Mouse (Mus musculus): Measurements from ENCODE around the gene BC004004. TPM values are rescaled to one million over a fixed set of nuclear protein-coding genes. Genes with fewer than 3 reads are reported as not detected.
"Not testable (repeated sequence)": the region's sequence is repeated elsewhere in the genome, so short reads cannot be mapped to it uniquely, and the experiment has no call there.

Gene BC004004
- 100 to 1,000 TPM; 102 to 122 TPM for total RNA-seq (2021)
- long read RNA-seq, experiment 1, full-length matches to known transcripts, result 119 of 150 reads
- long read RNA-seq, experiment 1, partial matches to known transcripts, result 9 of 150 reads
- long read RNA-seq, experiment 1, other reads (novel, unspliced or antisense), result 22 of 150 reads
- long read RNA-seq, experiment 2, full-length matches to known transcripts, result 120 of 156 reads
- long read RNA-seq, experiment 2, partial matches to known transcripts, result 21 of 156 reads
- long read RNA-seq, experiment 2, other reads (novel, unspliced or antisense), result 15 of 156 reads

DNA sequence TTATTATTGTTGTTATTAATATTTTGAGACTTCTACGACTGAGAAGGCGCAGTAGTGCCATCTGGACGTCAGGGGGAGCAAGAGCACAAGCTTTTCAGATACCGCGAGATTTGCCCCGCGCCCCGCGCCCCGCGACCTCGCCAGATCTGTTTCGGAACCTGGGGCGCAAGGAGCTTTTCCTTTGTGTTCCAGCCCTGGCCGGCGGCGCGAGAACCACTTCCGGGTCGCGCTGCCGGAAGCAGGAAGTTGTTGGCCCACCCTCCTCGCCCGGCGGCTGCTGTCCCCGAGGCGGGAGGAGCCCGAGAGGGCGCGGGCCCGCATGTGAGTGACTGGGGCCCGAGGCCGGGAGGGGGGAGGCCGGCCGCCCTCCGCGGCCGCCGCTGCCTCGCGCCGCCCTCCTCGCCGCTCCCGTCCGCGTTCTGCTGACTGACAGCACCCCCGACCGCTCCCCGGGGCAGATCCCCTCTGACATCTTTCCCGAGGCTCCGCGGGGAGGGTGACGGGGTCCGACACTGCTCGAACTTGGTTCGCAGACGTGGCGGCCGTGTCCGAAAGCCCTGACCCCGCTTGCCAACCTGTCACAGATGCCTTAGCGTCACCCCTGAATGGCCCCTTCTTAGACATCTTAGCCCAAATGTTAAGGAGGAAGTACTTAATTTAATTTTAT, at the start of gene BC004004:
Gene BC004004 (plus strand): TSS at position 107 of the 667 bp plus-strand sequence.
- peak; percentile 97 for DNase-seq

DNA sequence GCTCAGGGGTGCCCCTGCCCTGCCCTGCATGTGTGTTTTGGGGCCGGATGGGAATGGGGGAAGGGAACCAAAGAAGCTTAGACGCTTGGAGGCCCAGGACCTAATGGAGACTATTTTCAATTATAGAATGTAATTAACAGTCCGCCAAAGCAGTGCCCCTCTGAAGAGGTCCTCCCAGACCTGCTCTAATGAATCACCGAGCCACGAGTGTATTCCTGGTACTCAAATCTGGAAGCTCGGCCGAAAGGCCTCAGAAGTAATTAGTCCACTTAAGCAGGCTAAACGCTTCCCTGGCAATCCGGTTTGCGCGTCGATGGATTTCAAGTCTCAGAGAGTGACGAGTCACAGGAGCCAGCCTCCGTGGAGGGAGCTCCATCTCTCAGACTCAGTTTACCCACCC, 48.0 kb upstream of the BC004004 start:
- no peak for DNase-seq

DNA sequence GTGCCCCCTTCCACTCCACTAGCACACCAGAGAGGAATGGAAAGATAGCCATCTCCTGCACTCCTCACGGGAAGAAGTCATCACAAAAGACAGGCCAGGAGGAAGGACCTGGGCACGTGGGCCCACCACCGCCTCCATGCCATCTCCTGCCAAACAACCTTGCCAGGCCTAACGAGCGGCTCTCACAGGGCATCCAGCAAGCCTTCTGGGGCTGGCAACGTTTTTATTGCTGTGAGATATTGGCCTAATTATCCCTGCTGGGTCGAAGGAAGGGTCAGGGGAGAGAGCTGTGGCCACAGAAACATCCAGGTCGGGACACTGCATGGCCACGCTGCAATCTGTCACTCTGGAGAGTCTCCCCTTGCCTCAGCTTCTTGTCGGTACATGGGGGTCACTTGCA, 37.5 kb upstream of the BC004004 start:
- no peak for DNase-seq

DNA sequence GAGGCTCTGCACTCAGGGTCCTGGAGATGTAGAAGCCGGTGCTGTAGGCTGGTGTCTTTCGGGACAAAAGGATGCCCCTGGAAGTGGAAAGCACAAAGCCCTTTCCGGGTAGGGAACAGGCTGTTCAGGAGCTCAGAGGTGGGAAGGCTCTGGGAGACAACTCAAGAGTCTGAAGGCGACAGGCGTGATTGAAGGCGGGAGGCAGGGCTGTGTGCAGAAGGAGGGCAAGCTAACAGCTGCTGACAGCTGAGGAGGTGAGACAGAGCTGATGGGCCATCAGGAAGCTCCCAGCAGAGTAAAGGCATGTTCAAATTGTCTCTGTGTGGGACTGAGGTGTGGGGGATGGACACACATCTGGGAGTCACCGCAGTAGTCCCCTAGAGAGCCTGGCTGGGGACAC, 32.5 kb upstream of the BC004004 start:
- no peak for DNase-seq

DNA sequence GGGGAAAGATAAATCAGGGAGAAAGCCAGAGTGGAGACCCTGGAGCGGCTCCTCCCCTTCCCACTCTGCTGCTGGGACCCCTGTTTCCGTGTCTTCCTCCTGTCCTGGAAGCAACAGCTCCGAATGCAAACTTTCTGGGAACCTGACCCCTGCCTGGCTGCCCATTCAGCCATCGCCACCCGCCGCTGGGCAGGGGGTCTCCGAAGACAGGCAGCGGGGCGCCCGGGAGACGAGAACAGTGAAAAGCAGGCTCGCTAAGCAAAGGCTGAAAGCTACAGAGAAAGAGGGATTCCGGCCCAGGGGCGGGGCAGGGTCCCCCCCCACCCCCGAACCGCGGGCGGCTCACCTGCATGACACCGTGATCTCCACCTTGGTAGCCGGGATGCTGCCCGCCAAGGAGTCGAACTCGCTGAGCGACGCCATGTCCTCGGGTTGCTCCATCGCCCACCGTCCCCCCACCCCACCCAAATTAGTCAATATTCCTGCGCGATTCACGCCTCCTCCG, 31.3 kb upstream of the BC004004 start:
- no peak for DNase-seq

DNA sequence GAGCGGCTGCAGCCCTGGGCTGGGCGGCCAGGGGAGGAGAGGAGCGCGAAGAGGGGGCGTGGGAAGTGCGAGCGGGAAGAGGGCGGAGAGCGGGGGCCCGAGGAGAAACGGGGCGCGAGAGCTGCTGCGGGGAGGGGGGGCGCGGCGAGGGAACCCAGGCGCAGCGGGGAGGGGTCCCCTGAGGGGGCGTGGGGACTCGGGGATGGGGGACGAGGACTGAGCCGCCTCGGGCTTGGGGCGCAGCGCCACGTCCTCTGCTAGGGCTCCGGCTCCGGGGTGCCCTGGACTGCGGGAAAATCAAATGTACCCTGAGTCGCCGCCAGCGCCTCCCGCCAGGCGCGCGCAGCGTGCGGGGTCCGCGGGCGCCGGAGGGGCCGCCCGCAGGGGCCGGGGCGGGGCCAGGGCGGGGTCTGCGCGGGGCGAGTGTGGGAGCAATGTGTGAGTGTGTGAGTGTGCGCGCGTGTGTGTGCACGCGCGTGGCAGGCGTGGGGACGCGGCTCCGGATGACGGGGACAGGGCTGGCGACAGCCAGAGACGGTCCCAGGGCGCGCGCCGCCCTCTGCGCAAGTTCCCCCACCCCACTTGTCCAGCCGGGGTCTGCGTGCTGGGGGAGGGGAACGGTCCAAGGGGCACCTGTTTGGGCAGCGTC, 30.7 kb upstream of the BC004004 start, which contains the start of gene Cpne5:
Gene Cpne5 (minus strand): TSS at position 396 of the 649 bp plus-strand sequence.
- DNase-seq, result no peak

DNA sequence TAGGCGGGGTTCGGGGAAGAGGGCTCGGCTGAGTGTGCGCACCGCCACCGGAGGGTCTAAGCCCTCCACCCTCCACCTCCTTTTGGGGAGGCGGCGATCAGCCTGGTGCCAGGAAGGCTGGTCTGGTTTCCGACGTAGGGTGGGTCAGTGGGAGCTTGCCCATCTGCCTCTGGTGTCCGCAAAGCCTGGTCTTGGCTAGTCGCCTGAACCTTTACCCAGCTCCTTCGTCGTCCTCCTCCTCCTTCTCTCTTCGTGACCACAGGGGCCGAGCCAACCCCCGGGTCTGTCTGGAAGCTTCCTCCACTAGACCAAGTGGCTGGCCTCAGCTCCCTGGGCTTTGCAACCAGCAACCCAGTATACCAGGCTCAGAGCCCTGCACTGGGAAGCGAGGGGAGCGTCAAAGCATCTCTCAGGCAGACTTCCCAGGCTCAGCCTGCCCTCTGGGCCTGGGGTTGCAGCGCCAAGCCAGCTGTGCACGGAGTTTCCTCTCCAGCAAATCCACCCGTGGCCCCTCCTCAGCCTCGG, 30.1 kb upstream of the BC004004 start:
- DNase-seq, result no peak

DNA sequence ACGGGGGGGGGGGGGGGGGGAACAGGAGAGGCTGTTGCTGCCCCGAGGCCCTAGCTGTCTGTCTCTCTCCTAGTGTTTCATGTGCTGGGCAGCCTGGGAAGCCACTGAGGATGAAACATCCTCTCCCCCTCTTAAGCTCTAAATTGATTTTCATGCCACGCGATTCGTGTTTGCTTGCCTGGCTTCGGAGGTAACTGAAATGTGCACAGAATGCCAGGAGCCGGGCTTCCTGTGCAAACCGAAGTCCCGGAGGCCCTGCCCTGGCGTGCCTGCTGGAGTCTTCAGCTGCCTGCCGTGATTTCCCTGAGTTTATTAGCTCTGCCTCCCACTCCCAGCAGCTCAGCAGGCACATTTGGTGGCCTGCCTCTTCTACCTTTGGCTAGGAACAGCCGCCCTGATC, 23.7 kb upstream of the BC004004 start:
- DNase-seq, result no peak

DNA sequence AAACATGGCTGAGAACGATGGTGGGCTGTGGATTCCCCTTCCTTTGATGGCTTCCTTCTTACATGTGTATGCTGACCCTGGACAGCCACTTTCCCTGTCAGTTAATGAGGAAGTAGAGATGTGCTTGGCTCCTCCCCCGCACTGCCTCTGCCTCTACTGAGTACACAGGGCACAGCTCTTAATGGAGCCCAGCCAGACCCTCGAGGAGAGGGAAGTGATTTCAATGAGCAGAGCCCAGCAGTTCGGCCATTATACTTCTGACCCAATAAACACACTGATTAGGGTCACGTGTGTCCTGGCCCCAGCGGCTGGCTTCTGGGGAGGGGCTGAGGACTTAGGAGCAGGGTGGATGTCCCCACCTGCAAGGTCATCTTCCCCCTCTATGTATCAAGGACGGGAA, 22.9 kb upstream of the BC004004 start:
- DNase-seq, result no peak

DNA sequence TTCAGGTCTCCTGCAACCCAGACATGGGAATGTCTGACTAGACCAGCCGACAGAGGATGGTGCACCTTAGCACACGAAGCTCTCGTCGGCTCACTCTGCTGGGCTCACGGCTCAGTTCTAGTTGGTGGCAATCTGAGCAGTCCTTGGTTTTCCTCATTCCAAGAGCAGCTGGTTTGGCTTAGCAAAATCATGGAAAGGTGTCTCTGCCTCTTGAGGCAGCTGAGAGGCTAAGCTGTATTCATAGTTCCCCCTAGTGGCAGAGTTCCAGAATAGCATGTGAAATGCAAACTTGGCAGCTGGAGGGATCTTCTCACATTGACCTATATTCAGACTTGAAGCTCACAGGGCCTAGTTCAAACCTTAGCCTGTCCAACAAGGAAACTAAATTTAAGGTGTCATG, 22.0 kb upstream of the BC004004 start:
- peak; percentile 30 for DNase-seq

DNA sequence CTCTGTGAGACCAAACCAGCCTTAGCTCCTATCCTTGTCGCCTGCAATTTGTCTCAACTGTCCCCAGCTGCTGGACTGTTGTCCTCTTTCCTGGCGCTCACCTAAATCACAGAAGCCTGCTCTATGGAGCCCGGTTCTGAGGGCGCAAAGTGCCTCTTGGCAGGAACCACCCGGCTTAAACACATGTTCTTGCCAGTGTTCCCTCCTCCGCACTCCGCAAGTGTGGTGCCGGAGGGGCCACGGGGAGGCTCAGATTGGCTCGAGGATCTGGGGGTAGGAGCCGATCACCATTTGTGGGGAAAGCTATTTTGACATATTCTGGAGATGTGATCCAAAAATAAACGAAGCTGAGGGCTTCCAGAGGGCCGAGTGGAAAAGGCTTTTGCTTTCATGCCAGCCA, 20.7 kb upstream of the BC004004 start:
- no peak for DNase-seq

DNA sequence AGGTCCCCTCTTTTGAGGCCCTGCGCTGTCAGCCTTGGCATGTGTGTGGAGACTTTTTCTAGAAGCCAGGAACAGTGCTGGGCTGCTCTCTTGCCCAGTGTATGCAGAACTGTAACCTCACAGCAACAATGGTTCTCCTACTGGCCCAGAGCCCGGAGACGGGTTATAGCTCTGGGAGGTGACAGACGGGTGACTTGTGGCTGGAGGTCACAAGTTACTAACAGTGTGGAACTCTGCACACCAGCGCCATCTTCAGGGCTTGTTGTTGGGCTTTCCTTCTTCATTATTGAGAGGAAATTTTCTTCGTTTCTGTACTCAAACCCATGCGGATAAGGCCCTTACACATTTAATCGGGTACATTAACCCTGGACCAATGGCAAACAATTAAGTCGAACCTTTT, 19.1 kb upstream of the BC004004 start:
- no peak for DNase-seq

DNA sequence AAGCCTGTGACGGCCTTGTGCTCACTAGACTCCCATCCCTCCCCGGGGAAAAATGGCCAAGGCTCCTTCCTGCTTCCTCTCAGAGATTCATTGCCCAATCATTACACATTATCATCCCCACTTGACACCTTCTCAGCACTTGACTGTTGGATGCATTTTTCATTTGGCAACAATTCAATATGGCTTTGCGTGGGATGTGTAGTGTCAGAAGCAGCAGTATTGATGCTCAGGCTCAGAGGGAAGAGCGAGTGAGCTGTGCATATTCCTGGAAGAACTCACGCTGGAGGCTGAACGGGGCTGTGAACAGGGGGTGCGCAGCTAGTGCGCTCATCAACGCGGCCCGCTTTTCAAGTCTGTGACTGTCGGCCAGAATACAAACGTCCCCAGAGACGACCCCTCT, 17.6 kb upstream of the BC004004 start:
- not testable (repeated sequence) for DNase-seq

DNA sequence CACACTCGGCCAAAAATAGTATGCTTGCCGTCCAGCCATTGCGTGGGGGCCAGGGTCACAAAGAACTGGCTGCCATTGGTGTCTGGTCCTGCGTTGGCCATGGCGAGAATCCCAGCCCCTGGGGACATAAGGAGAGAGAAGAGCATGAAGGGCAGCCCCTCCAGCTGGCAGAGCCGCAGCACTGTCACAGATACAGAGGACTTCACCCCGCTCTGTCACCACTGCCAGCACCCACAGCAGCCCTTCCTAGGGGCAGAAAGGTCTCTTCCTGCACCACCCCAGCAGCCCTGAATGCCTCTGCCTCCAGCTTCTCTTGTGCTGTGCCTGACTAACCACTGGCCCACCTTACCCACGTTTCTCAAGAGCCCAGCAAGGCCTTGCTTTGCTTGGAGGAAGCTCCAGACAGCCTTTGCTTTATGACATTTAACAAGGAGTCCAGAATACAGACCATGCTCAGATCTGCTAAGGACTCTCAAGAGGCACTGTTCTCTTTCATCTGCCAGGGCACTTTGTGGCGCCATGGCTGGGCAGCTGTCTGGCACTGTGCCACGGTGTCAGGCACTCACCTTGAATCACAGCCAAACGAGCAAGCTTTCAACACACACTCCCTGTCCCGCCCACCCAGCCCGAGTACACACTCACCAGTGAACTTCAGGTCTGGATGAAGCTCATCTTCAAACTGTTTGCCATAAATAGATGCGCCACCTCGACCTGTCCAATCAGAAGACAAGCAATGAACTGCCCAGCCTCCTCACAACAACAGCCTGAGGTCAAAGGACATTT, 16.8 kb upstream of the BC004004 start:
- peak; percentile 46 for DNase-seq

DNA sequence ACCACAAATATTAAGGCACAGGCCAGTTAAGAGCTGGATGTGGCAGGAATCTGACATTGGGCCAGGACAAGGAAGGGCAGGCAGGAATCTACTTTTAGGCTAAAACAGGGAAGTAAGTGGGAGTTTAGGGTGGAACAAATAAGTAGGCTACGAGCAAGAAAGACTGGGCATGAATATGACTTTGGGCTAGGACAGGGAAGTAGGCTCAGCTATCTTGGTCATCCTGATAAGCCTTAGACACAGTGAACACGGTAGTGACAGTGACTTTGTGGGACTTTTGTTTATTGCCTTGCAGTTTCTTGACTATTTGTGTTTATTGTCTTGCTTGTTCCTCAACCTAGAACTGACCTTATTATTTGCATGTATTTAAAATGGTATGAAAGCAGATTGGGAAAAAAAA, 15.4 kb upstream of the BC004004 start:
- DNase-seq, result no peak

DNA sequence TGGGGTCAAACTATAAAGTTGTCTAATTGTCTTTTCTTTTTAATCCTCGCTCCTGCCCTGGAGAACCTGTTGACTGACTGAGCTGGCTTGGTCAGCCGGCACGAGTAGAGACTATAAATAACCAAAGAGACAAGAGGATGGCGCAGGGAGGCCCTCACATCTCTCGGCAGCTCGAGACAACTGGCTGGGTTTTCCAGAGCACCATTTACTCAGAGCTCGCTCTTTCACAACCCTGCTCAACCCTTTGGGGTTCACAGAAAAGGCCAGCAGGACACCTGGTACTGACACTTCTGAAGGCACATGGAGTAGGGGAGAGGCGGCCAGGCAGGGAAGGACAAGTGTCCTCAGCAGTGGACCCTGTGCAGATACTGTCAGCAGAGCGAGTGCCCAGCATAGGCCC, 14.9 kb upstream of the BC004004 start:
- no peak for DNase-seq

DNA sequence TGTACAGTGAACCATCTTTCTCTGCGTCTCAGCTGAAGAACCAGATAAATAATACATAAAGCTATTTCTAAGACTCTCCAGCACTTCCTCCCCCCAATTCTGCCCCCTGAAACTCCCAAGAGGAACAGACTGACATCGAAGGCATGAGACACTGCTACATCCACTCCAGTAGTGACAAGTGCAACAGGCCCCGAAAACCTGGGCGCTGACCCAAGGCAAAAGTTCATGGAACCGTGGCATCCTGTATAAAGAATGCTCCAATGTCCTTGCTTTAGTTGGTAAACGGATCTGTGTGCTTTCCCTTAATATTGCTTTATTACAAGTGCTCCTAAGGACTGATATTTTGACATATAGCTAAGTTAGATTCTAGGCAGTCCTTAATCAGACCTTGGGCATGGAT, 13.8 kb upstream of the BC004004 start:
- not testable (repeated sequence) for DNase-seq

DNA sequence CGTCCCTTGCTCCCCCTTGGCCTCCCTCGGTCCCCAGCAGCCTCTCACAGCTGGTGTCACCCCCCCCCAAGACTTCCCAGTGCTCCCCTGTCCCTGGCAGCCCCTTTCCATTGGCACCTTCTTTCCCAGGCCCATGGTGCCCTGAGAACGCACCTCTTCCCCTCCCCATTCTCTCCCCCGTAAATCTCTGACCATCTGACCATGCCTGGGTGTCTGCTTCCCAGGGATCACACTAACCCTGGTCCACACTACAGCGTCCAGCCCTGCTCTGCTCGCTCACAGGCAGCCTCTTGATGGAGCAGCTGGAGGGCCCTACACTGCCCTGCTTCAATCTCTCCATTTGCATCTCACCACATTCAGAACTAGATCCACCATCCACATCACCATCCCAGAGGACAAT, 12.1 kb upstream of the BC004004 start:
- no peak for DNase-seq

DNA sequence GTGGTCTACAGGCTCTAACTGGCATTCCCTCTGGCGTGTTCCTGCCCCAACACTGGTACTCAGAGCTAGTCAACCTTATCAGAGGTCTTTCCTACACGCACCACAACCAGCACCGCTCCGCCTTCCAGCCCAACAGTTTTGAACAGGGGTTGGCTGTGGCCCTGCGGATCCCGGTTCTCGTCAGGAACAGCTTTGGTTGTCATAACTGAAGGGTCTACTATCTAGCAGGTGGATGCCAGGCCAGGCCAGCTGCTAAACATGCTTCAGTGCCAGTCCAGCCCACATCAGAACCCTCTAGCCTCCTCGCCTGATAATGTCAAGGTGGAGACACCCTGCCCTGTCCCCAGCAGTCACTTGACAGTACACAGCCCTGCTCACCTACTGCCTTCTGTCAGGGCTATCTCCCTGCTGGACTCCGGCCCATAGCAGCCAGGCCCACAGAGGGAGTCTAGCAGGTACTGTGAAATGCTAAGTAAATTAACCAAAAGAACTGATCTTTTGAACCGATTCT, 11.5 kb upstream of the BC004004 start:
- no peak for DNase-seq

DNA sequence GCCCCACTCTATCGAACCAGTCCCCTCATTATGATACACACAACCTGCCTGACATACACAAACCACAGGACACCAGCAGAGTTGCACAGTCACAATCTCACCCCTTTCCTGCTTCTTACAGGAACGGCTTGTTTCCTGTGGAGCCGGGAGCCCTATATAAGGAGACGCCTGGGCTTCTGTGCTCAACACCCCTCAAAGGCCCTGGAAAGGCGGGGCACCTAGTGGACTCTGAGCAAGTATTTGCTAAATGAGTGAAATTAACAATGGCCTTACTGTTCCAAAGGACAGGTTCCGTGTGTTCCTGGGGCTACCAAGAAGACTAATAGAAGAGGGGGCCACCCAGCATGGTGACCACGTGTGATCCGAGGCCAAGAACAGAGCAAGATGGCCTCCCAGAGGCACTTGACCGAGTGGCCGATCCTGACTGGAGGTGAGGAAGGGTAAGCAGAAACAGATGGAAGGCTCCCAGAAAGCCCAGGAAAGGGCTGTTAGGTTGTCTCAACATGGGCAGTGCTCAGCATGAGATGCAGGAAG, 10.5 kb upstream of the BC004004 start:
- no peak for DNase-seq

DNA sequence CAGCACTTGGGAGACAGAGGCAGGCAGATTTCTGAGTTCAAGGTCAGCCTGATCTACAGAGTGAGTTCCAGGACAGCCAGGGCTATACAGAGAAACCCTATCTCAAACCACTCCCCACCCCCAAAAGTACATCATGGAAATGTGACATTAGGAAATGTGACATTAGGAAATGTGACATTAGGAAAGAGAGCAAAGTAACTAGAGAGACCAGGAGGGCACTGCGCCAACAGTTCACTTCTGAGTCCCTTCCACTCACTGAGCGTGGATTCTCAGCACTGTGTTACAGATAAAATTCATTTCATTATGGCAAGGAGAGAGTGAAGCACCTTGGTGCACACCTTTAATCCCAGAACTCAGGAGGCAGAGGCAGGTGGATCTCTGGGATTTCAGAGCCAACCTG, 9.7 kb upstream of the BC004004 start:
- no peak for DNase-seq

DNA sequence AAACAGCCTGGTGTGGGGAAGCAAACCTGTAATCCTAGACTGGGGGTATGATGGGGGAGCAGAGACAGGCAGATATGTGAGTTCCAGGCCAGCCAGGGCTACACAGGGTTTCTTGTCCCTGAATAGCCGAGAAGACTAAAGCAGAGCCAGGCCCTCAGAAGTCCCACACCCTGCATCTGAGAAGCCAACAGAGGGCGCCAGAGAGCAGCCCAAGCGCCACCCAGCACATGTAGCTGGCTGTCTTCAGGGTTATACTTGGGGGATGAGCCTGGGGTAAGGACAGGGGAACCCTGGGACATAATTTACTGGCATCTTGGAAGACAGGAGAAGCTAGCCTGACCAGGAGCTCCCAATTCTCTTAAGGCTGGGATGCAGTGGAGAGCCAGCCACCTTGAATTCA, 9.1 kb upstream of the BC004004 start:
- peak; percentile 64 for DNase-seq

Measured in gastrocnemius, postnatal 25 days (tissue).